8 mouse cellular contexts compared by ENCODE assay signal in genomic region chr6:116006731-116007130, GRCm38 (mm10). TPM values are rescaled to one million over a fixed set of nuclear protein-coding genes. Genes with fewer than 3 reads are reported as not detected.
A peak's percentile ranks its signal among the peaks of the same experiment; 100 is the strongest.
DNase-seq lines count a peak whose midpoint lies in the region; ATAC-seq lines count a peak whose summit lies in the region.

No protein-coding gene starts in this region.

- no peak for ATAC-seq in activated CD4-positive, CD25-positive, alpha-beta regulatory T cell, adult 4 months
- ATAC-seq in erythroblast, adult 5-6 weeks (replicated peaks; ENCODE audit: low FRiP score, poor library complexity, severe bottlenecking), result no peak

- DNase-seq in adrenal gland, adult (ENCODE audit: inconsistent age in 2 of 2, low spot score in 1 of 2), result peak; percentile 72 to 82
- DNase-seq in adrenal gland, postnatal 4 days (ENCODE audit: low spot score in 2 of 2), result no peak
- DNase-seq in thymus, postnatal 14 days, result peak; percentile 12
- DNase-seq in thymus, postnatal 10 days (ENCODE audit: low spot score in 2 of 2), result no peak
- peak; percentile 77 for DNase-seq in heart, postnatal 4 days
- DNase-seq in lung, adult 18-20 months, result peak; percentile 90 to 94

RNA-seq across cellular contexts. Expression of gene Plxnd1, which starts 11.9 kb away (rescaled TPM):
- total RNA-seq in adrenal gland, postnatal 4 days (2021), result 100 to 1,000 TPM; 237 to 271 TPM
- total RNA-seq in heart, postnatal 4 days (2021), result 100 to 1,000 TPM; 191 to 208 TPM
- 10 to 100 TPM; 10.6 to 10.8 TPM for polyA plus RNA-seq in activated CD4-positive, CD25-positive, alpha-beta regulatory T cell, adult 4 months (2017; shearing (Covaris generic))
- total RNA-seq in erythroblast, adult 5-6 weeks (2015; ENCODE audit: low replicate concordance), result 10.0 and 55.1 TPM in 2 replicates
- total RNA-seq in erythroblast, adult 5-6 weeks (2017; ENCODE audit: low replicate concordance), result 11.8 and 18.1 TPM in 2 replicates

Comparison
In these comparisons a context has a peak if more than half of its experiments do, and no peak if none do; other contexts are left out.
1. DNase-seq: peak in adrenal gland, adult (2 of 2), thymus, postnatal 14 days (single experiment), heart, postnatal 4 days (single experiment) and lung, adult 18-20 months (2 of 2); none in adrenal gland, postnatal 4 days (0 of 2) and thymus, postnatal 10 days (0 of 2).